Mouse (Mus musculus): Measurements from ENCODE around the gene Coq9. TPM values are rescaled to one million over a fixed set of nuclear protein-coding genes. Genes with fewer than 3 reads are reported as not detected.
"Not testable (repeated sequence)": the region's sequence is repeated elsewhere in the genome, so short reads cannot be mapped to it uniquely, and the experiment has no call there.

Gene Coq9
- polyA plus RNA-seq, 1 experiment from 2014 or later, result 194 TPM

GRCm38 (mm10) chr8:94817933-94818332, 20.2 kb upstream of the Coq9 start:
- ATAC-seq (replicated peaks; ENCODE audit: extremely low read depth, insufficient read depth, low FRiP score), result no peak

GRCm38 (mm10) chr8:94819671-94820179, 18.4 kb upstream of the Coq9 start:
- no peak for ATAC-seq (replicated peaks; ENCODE audit: extremely low read depth, insufficient read depth, low FRiP score)
- Histone ChIP-seq H3K27me3 (ENCODE audit: control insufficient read depth, insufficient read depth, low read length) (no peaks in the 10 kb centered on the region), H3K27ac (ENCODE audit: low read length) (no peak overlapping the region), H3K4me1 (ENCODE audit: control insufficient read depth, insufficient read depth, low read length) (no peaks in the 10 kb centered on the region), H3K4me2 (ENCODE audit: low read depth, low read length) (no peak overlapping the region), H3K36me3 (ENCODE audit: control insufficient read depth, insufficient read depth) (peaks cover 30% of the 10 kb centered on the region), H3K9me3 (replicated peaks; ENCODE audit: control insufficient read depth, low read length) (no peaks in the 10 kb centered on the region), H3K9ac (ENCODE audit: low read length) (no peak overlapping the region), H3K4me3 (ENCODE audit: low read length) (no peak overlapping the region)
- 51% methylated on average over 6 of the region's 6 CpGs for WGBS

More at GRCm38 (mm10) chr8:94817933-94818332, 20.2 kb upstream of the Coq9 start:
- H3K9ac ChIP-seq (ENCODE audit: low read length), result no peak overlapping the region
- no peak overlapping the region for H3K27ac ChIP-seq (ENCODE audit: low read length)
- WGBS, result 87% methylated on average over 11 of the region's 11 CpGs
- H3K4me1 ChIP-seq (ENCODE audit: control insufficient read depth, insufficient read depth, low read length), result no peaks in the 10 kb centered on the region
- H3K36me3 ChIP-seq (ENCODE audit: control insufficient read depth, insufficient read depth), result peaks cover 15% of the 10 kb centered on the region
- H3K4me3 ChIP-seq (ENCODE audit: low read length), result no peak overlapping the region
- no peaks in the 10 kb centered on the region for H3K9me3 ChIP-seq (replicated peaks; ENCODE audit: control insufficient read depth, low read length)
- H3K27me3 ChIP-seq (ENCODE audit: control insufficient read depth, insufficient read depth, low read length), result no peaks in the 10 kb centered on the region
- no peak overlapping the region for H3K4me2 ChIP-seq (ENCODE audit: low read depth, low read length)

DNA sequence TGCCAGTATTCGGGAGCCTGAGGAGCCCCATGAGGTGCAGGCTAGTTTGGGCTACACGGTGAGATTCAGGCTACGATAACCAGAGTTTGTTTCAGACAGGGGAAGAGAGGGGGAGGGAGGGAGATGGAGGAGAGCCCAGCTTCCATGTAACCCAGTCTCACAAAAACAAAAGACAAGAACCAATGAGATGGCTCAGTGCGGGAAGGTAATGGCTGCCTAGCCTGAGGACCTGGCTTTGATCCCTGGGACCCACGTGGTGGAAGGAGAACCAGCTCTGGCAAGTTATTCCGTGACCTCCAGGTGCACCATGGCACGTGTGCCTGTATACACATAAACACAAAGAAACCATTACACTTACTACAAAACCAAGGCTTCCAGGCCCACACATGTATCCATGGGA, 17.6 kb upstream of the Coq9 start:
- ATAC-seq (replicated peaks; ENCODE audit: extremely low read depth, insufficient read depth, low FRiP score), result no peak
- H3K27ac ChIP-seq (ENCODE audit: low read length), result no peak overlapping the region
- WGBS, result 88% methylated on average over 7 of the region's 7 CpGs

DNA sequence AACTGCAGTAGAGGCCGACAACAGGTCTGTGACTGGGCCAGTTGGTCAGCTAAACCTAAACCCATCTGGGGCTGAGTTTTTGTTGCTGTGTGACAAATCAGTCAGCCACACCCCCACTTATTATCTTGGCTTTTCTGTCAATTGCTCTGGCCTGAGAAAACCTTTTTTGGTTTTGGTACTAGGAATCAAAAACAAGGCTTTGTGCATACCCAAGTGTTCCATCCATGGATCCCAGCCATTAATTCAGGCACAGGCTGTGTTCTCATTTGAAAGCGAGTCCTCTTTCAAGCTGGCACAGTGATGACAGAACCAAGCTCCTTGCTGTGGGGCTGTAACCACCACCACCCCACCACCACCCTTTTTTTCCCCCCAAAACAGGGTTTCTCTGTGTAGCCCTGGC, 16.7 kb upstream of the Coq9 start:
- ATAC-seq (replicated peaks; ENCODE audit: extremely low read depth, insufficient read depth, low FRiP score), result no peak
- H3K4me2 ChIP-seq (ENCODE audit: low read depth, low read length), result no peak overlapping the region
- no peak overlapping the region for H3K9ac ChIP-seq (ENCODE audit: low read length)
- no peaks in the 10 kb centered on the region for H3K4me1 ChIP-seq (ENCODE audit: control insufficient read depth, insufficient read depth, low read length)
- WGBS, result 92% methylated on average over 2 of the region's 2 CpGs
- no peaks in the 10 kb centered on the region for H3K9me3 ChIP-seq (replicated peaks; ENCODE audit: control insufficient read depth, low read length)
- peaks cover 38% of the 10 kb centered on the region for H3K36me3 ChIP-seq (ENCODE audit: control insufficient read depth, insufficient read depth)
- H3K27me3 ChIP-seq (ENCODE audit: control insufficient read depth, insufficient read depth, low read length), result no peaks in the 10 kb centered on the region
- no peak overlapping the region for H3K4me3 ChIP-seq (ENCODE audit: low read length)
- H3K27ac ChIP-seq (ENCODE audit: low read length), result no peak overlapping the region

More for the DNA sequence above, 17.6 kb upstream of the Coq9 start:
- Histone ChIP-seq H3K36me3 (ENCODE audit: control insufficient read depth, insufficient read depth) (peaks cover 36% of the 10 kb centered on the region), H3K4me2 (ENCODE audit: low read depth, low read length) (no peak overlapping the region), H3K4me3 (ENCODE audit: low read length) (no peak overlapping the region), H3K4me1 (ENCODE audit: control insufficient read depth, insufficient read depth, low read length) (no peaks in the 10 kb centered on the region), H3K9ac (ENCODE audit: low read length) (no peak overlapping the region), H3K9me3 (replicated peaks; ENCODE audit: control insufficient read depth, low read length) (no peaks in the 10 kb centered on the region), H3K27me3 (ENCODE audit: control insufficient read depth, insufficient read depth, low read length) (no peaks in the 10 kb centered on the region)

GRCm38 (mm10) chr8:94822637-94823560, 15.2 kb upstream of the Coq9 start:
- 76% methylated on average over 23 of the region's 23 CpGs for WGBS
- Histone ChIP-seq H3K9me3 (replicated peaks; ENCODE audit: control insufficient read depth, low read length) (no peaks in the 10 kb centered on the region), H3K4me2 (ENCODE audit: low read depth, low read length) (no peak overlapping the region), H3K9ac (ENCODE audit: low read length) (no peak overlapping the region), H3K27ac (ENCODE audit: low read length) (no peak overlapping the region), H3K4me3 (ENCODE audit: low read length) (no peak overlapping the region), H3K27me3 (ENCODE audit: control insufficient read depth, insufficient read depth, low read length) (no peaks in the 10 kb centered on the region), H3K4me1 (ENCODE audit: control insufficient read depth, insufficient read depth, low read length) (no peaks in the 10 kb centered on the region), H3K36me3 (ENCODE audit: control insufficient read depth, insufficient read depth) (peaks cover 49% of the 10 kb centered on the region)
- ATAC-seq (replicated peaks; ENCODE audit: extremely low read depth, insufficient read depth, low FRiP score), result 0 out of 2 replicates have a peak, but pooled peaks have one; percentile 65

DNA sequence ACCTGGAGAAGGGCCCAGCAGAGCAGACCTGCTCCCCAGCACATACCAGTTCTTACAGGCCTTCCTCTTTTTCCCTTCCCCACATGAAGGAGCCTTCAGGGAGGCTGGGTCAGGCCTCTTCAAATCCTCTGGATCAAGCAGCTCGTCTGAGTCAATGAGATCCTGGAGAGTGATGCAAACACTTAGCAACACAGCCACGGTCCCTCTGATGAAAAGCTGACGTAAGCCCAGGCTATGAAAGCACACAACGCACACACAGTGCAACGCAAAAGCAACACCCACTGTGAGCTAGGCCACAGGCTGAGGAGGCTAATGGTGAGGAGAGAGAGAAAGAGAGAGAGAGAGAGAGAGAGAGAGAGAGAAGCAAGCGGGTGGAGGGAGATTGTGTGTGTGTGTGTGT, 13.0 kb upstream of the Coq9 start:
- Histone ChIP-seq H3K9me3 (replicated peaks; ENCODE audit: control insufficient read depth, low read length) (no peaks in the 10 kb centered on the region), H3K4me3 (ENCODE audit: low read length) (no peak overlapping the region), H3K27me3 (ENCODE audit: control insufficient read depth, insufficient read depth, low read length) (no peaks in the 10 kb centered on the region), H3K4me1 (ENCODE audit: control insufficient read depth, insufficient read depth, low read length) (no peaks in the 10 kb centered on the region), H3K9ac (ENCODE audit: low read length) (no peak overlapping the region), H3K27ac (ENCODE audit: low read length) (no peak overlapping the region), H3K36me3 (ENCODE audit: control insufficient read depth, insufficient read depth) (peaks cover 58% of the 10 kb centered on the region), H3K4me2 (ENCODE audit: low read depth, low read length) (no peak overlapping the region)
- ATAC-seq (replicated peaks; ENCODE audit: extremely low read depth, insufficient read depth, low FRiP score), result no peak
- WGBS, result 81% methylated on average over 6 of the region's 6 CpGs

GRCm38 (mm10) chr8:94826210-94826609, 11.9 kb upstream of the Coq9 start:
- H3K9ac ChIP-seq (ENCODE audit: low read length), result no peak overlapping the region
- no peak for ATAC-seq (replicated peaks; ENCODE audit: extremely low read depth, insufficient read depth, low FRiP score)
- no peaks in the 10 kb centered on the region for H3K27me3 ChIP-seq (ENCODE audit: control insufficient read depth, insufficient read depth, low read length)
- H3K4me3 ChIP-seq (ENCODE audit: low read length), result no peak overlapping the region
- no peaks in the 10 kb centered on the region for H3K9me3 ChIP-seq (replicated peaks; ENCODE audit: control insufficient read depth, low read length)
- peaks cover 59% of the 10 kb centered on the region for H3K36me3 ChIP-seq (ENCODE audit: control insufficient read depth, insufficient read depth)
- 93% methylated on average over 5 of the region's 5 CpGs for WGBS
- H3K4me1 ChIP-seq (ENCODE audit: control insufficient read depth, insufficient read depth, low read length), result no peaks in the 10 kb centered on the region
- H3K27ac ChIP-seq (ENCODE audit: low read length), result no peak overlapping the region
- no peak overlapping the region for H3K4me2 ChIP-seq (ENCODE audit: low read depth, low read length)

DNA sequence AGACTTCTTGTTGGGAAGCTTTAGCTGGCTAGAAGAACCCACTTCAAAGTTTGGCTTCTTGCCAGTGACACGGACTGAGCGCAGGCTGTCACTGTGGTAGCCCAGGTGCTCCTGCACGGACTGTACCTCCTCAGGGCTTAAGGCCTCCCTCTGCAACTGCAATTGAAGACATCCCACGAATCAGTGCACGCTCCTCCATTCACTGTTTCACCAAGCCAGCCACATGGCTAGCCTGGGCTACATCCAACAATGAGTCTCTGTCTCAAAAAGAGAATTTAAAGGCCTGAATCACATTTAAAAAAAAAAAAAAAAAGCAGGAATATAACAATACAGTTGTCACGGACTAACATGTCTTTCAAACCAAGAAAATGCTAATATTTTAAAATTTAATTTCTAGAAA, 9.8 kb upstream of the Coq9 start:
- Histone ChIP-seq H3K27ac (ENCODE audit: low read length) (no peak overlapping the region), H3K4me2 (ENCODE audit: low read depth, low read length) (no peak overlapping the region), H3K4me1 (ENCODE audit: control insufficient read depth, insufficient read depth, low read length) (no peaks in the 10 kb centered on the region; the same call in 1 of the 2 replicates), H3K27me3 (ENCODE audit: control insufficient read depth, insufficient read depth, low read length) (no peaks in the 10 kb centered on the region), H3K4me3 (ENCODE audit: low read length) (no peak overlapping the region), H3K9me3 (replicated peaks; ENCODE audit: control insufficient read depth, low read length) (no peaks in the 10 kb centered on the region), H3K36me3 (ENCODE audit: control insufficient read depth, insufficient read depth) (peaks cover 53% of the 10 kb centered on the region), H3K9ac (ENCODE audit: low read length) (no peak overlapping the region)
- 80% methylated on average over 6 of the region's 6 CpGs for WGBS
- ATAC-seq (replicated peaks; ENCODE audit: extremely low read depth, insufficient read depth, low FRiP score), result no peak

GRCm38 (mm10) chr8:94833901-94834405, 4.2 kb upstream of the Coq9 start:
- not testable (repeated sequence) for H3K4me3 ChIP-seq (ENCODE audit: low read length); H3K9ac ChIP-seq (ENCODE audit: low read length); H3K9me3 ChIP-seq (replicated peaks; ENCODE audit: control insufficient read depth, low read length); H3K27ac ChIP-seq (ENCODE audit: low read length); H3K27me3 ChIP-seq (ENCODE audit: control insufficient read depth, insufficient read depth, low read length); H3K4me2 ChIP-seq (ENCODE audit: low read depth, low read length); ATAC-seq (replicated peaks; ENCODE audit: extremely low read depth, insufficient read depth, low FRiP score)
- Histone ChIP-seq H3K36me3 (ENCODE audit: control insufficient read depth, insufficient read depth) (peaks cover 14% of the 10 kb centered on the region), H3K4me1 (ENCODE audit: control insufficient read depth, insufficient read depth, low read length) (peaks cover 12% of the 10 kb centered on the region)
- 76% methylated on average over 7 of the region's 7 CpGs for WGBS
